Mouse (Mus musculus) midbrain, embryonic 15.5 days (tissue): ENCODE data around the gene Defb19. TPM values are rescaled to one million over a fixed set of nuclear protein-coding genes. Genes with fewer than 3 reads are reported as not detected.

ENCODE experiments used
- polyA plus RNA-seq: library from polyadenylated mRNA; unstranded; fragments of >200 nt; fragmentation: Nextera tagmentation; extraction: Ambion mirVana; gene quantifications from 2 replicates; pipeline ENCODE4 v1.2.1, GENCODE M21; 2015

The Defb19 gene
- polyA plus RNA-seq, 1 experiment from 2014 or later: not detected

Other genes starting within 250 kb of the Defb19 start
- 117 and 120 TPM in 2 replicates for gene Rbck1, start 247.7 kb downstream of the Defb19 start, polyA plus RNA-seq
- gene Trib3, start 236.3 kb downstream of the Defb19 start, polyA plus RNA-seq: 1.9 and 2.0 TPM in 2 replicates
- gene Nrsn2, start 203.7 kb downstream of the Defb19 start, polyA plus RNA-seq: 49.4 and 51.0 TPM in 2 replicates
- 15.4 and 17.0 TPM in 2 replicates for gene Sox12, start 182.2 kb downstream of the Defb19 start, polyA plus RNA-seq
- 18.0 and 20.2 TPM in 2 replicates for gene Zcchc3, start 165.3 kb downstream of the Defb19 start, polyA plus RNA-seq
- gene 6820408C15Rik, start 164.7 kb downstream of the Defb19 start, polyA plus RNA-seq: 1.9 and 2.5 TPM in 2 replicates
- gene Defb23, start 115.7 kb downstream of the Defb19 start, polyA plus RNA-seq: not detected in 2 replicates
- gene Defb20, start 103.2 kb downstream of the Defb19 start, polyA plus RNA-seq: not detected in 2 replicates
- gene Defb22, start 90.2 kb downstream of the Defb19 start, polyA plus RNA-seq: not detected in 2 replicates
- gene Defb26, start 68.6 kb downstream of the Defb19 start, polyA plus RNA-seq: not detected in 2 replicates
- not detected in 2 replicates for gene Defb28, start 62.1 kb downstream of the Defb19 start, polyA plus RNA-seq
- gene Defb29, start 40.2 kb downstream of the Defb19 start, polyA plus RNA-seq: not detected in 2 replicates
- gene Gm17416, start 11.0 kb downstream of the Defb19 start, polyA plus RNA-seq: not detected in 2 replicates
- not detected in 2 replicates for gene Defb21, start 7.6 kb downstream of the Defb19 start, polyA plus RNA-seq
- gene Defb45, start 19.1 kb upstream of the Defb19 start, polyA plus RNA-seq: not detected in 2 replicates
- gene Defb36, start 24.0 kb upstream of the Defb19 start, polyA plus RNA-seq: not detected in 2 replicates
- gene Defb25, start 42.7 kb upstream of the Defb19 start, polyA plus RNA-seq: not detected in 2 replicates
- 0.30 and 0.40 TPM in 2 replicates for gene Rem1, start 46.6 kb upstream of the Defb19 start, polyA plus RNA-seq
- 178 and 186 TPM in 2 replicates for gene H13, start 89.1 kb upstream of the Defb19 start, polyA plus RNA-seq
- 33.7 and 34.3 TPM in 2 replicates for gene Mcts2, start 106.7 kb upstream of the Defb19 start, polyA plus RNA-seq
- gene Id1, start 155.9 kb upstream of the Defb19 start, polyA plus RNA-seq: 30.7 and 33.7 TPM in 2 replicates
- gene Cox4i2, start 173.9 kb upstream of the Defb19 start, polyA plus RNA-seq: 5.2 and 6.4 TPM in 2 replicates